Mouse (Mus musculus) MEL (cell line): ENCODE results near the gene Ppp1cc.

Experiments
- E2F4 ChIP-seq: IDR thresholded peaks from 2 replicates; pipeline ENCODE4 v1.6.1; 2011; ENCODE audit warnings: low read depth, low read length, improper control_type of control experiment, borderline replicate concordance
- POLR2A ChIP-seq, 2 experiments: IDR thresholded peaks; 2 replicates each; pipeline ENCODE4 v1.6.1; 2011 to 2012; ENCODE audit warnings: low read length in 2 of 2, mild to moderate bottlenecking in 2 of 2, control low read depth in 1 of 2, improper control_type of control experiment in 1 of 2, low read depth in 1 of 2, moderate library complexity in 1 of 2; ENCODE audit not compliant: control insufficient read depth in 1 of 2, insufficient read depth in 1 of 2, poor library complexity in 1 of 2
- USF1 ChIP-seq: IDR thresholded peaks from 2 replicates; pipeline ENCODE4 v1.6.1; 2014; ENCODE audit warnings: low read depth, mild to moderate bottlenecking, inconsistent platforms, low read length, improper control_type of control experiment, moderate library complexity

- TF ChIP-seq E2F4 (no peak), POLR2A (IDR thresholded peaks at IDR 0.05; ENCODE audit: control insufficient read depth in 1 of 2, insufficient read depth in 1 of 2, low read depth in 1 of 2, low read length in 2 of 2, poor library complexity in 1 of 2) (no peak), USF1 (no peak)
These were observed 17.9 kb downstream of the Ppp1cc start for GRCm38 (mm10) chr5:122175961-122176360.
